ENCODE assay signal across 1 mouse cellular context in genomic region chr3:95997203-95997721, GRCm38 (mm10).
TF ChIP-seq lines count a peak whose summit lies in the region.

No protein-coding gene starts in this region.

TF ChIP-seq in MEL, 35 proteins besides CTCF, POLR2A, EP300 and RAD21 (continued from another document):
- peak; percentile 87 for TF ChIP-seq USF1 (IDR thresholded peaks at IDR 0.05; ENCODE audit: low read depth, low read length)
- no peak for TF ChIP-seq NELFE (IDR thresholded peaks at IDR 0.05; ENCODE audit: low read depth, low read length)
- TF ChIP-seq POLR2AphosphoS2 (IDR thresholded peaks at IDR 0.05; ENCODE audit: low read length) = no peak
- peak; percentile 93 for TF ChIP-seq MXI1 (IDR thresholded peaks at IDR 0.05; ENCODE audit: low read depth, low read length)
- peak; percentile 54; the same call in 1 of the 2 replicates for TF ChIP-seq BHLHE40 (IDR thresholded peaks at IDR 0.05; ENCODE audit: borderline replicate concordance, low read depth, low read length)
- no peak for TF ChIP-seq TAL1 (IDR thresholded peaks at IDR 0.05; ENCODE audit: low read length)
- no peak for TF ChIP-seq ELF1 (IDR thresholded peaks at IDR 0.05; ENCODE audit: low read depth, low read length)
- TF ChIP-seq SIN3A (IDR thresholded peaks at IDR 0.05; ENCODE audit: low read length) = no peak; the same call in none of the 2 replicates
- no peak for TF ChIP-seq JUND (IDR thresholded peaks at IDR 0.05; ENCODE audit: low read depth, low read length)
- TF ChIP-seq TCF12 (IDR thresholded peaks at IDR 0.05; ENCODE audit: low read depth, low read length) = no peak
- TF ChIP-seq SMC3 (IDR thresholded peaks at IDR 0.05; ENCODE audit: low read depth, low read length) = no peak
- no peak for TF ChIP-seq MAZ (IDR thresholded peaks at IDR 0.05; ENCODE audit: low read depth, low read length)
- no peak for TF ChIP-seq ZNF384 (IDR thresholded peaks at IDR 0.05; ENCODE audit: low read depth, low read length)
